Mouse (Mus musculus) cerebellum, postnatal 10 days (tissue): ENCODE measurements at regions not wholly inside any gene's neighbourhood (a gene's known extent, or its start where the extent isn't known, plus 50 kb on each side); places are given as distances from the start of the nearest gene placed in this dataset.
A peak's percentile ranks its signal among the peaks of the same experiment; 100 is the strongest.

Experiments
- DNase-seq, 2 experiments: peaks; one replicate each; pipeline ENCODE4 v3.0.0; 2021; ENCODE audit warnings: mixed read lengths in 2 of 2

DNA sequence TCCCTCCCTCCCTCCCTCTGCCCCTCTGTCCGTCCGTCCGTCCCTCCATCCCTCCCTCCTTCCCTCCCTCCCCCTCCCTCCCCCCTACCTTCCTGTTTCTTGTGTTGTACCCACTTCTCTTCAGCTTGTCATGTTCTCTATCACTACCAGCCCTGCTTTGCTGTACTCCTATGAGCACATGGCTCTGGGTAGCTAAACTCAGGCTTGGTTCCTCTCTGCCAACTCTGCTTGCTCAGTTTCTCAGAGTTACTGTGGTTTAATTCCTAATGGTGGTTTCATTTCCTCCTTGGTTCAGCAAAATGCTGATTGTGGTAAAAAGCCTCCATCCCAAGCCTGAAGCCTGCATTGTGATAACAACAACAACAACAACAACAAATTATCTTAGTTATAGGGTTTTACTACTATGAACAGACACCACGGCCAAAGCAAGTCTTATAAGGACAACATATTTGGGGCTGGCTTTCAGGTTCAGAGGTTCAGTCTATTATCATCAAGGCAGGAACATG, 279.5 kb upstream of the Zfp703 start:
- DNase-seq, result no peak

DNA sequence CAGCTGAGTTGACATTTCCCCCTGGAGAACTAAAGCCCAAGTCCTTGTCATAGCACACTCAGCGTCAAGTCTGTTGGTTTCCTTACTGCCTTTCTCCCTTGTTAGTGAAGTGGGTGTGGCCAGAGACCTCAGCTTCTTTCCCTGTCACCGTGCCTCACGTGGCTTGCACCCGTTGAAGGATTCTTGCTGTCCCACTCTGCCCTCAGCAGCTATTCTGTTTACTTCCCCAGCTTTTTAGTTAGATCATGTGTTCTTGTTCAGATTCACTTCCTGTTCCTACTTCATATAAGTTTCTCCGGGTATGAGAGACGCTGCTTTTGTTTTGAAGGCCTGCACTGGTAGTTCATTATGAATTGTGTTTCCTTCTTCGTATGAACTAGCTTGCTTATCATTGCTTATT, 278.5 kb upstream of the Zfp703 start:
- no peak for DNase-seq

DNA sequence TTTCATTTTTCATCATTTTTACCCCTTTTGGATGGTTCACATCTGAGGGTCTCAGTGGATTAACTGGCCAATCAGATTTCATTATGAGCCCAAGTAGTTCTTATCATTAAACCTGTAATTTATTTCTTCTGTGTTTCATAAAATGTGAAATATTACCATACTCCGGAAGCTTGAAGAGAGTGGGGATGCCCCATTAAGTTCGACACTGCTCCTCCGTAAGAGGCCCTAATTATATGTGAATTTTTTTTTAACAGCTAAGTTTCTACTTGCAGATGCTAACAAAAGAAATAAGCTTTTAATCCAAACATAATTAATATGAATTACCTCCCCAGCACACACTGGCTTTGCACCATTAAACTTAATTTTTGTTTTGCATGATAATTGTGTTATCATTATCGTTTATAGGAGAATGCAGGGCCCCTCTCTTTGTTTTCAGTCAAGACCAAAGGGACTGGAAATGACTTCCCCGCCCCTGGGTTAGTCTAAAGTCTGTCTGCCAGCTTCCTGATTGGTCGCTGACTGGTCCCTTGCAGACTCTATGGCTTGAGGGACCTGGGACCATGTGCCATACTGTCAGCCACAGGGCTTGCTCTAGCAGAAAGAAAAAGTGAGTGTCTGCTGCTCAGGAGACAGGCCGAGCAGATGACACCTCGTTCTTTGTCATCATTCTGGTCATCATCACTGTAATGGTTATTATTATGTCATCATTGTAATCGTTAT, 270.9 kb upstream of the Zfp703 start:
- DNase-seq, result no peak

DNA sequence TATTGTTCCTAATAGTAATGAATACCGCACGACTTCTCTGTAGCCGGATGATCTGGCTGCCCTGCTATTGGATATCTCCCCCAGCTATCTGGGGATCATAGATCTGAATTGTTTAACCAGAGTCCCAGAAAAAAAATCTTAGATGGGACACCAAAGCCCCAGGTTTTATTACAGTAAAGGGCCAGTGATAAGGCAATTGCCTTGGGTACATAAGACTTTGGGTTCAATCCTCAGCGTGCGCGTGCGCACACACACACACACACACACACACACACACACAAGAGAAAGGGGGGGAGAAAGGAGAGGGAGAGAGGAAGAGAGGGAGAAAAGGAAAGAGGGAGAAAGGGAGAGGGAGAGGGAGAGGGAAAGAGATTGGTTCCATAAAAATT, 270.4 kb upstream of the Zfp703 start:
- DNase-seq, result no peak

DNA sequence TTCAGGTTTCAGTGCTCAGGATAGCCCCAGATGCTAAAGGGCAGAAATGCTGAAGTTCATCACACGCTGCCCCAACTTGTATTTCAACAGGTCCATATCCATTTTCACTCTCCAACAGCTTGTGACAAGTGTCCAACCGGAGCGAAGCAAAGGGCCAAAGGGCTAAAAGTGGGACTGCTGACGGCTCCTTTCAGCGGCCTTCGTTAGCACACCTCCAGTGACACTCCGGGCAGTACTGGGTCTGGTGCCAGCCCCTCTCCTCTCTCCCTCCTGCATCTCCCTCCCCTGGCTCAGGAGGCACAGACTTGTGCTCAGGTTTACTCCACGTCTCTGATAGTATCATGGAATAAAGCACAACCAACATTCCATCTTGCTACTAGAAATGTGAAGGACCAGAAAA, 263.3 kb upstream of the Zfp703 start:
- no peak for DNase-seq

DNA sequence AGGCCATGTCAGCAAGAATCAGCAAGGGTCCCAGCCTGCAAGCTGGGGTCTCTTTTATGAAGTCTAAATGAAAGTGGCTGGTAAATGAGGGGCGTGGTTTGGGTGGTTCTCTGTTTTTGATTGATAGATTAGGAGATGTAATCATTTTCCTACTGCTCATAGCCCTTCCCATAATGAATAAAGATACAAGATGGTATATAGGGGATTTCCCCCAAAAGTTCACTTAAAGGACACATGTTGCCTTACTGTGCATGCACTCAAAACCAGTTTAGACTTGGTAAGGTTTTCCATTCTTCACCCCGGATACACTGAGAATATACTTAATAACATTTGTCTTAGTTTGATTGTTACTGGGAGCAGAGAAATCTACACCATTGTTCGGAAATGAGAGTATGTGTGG, 262.4 kb upstream of the Zfp703 start:
- DNase-seq, result no peak

DNA sequence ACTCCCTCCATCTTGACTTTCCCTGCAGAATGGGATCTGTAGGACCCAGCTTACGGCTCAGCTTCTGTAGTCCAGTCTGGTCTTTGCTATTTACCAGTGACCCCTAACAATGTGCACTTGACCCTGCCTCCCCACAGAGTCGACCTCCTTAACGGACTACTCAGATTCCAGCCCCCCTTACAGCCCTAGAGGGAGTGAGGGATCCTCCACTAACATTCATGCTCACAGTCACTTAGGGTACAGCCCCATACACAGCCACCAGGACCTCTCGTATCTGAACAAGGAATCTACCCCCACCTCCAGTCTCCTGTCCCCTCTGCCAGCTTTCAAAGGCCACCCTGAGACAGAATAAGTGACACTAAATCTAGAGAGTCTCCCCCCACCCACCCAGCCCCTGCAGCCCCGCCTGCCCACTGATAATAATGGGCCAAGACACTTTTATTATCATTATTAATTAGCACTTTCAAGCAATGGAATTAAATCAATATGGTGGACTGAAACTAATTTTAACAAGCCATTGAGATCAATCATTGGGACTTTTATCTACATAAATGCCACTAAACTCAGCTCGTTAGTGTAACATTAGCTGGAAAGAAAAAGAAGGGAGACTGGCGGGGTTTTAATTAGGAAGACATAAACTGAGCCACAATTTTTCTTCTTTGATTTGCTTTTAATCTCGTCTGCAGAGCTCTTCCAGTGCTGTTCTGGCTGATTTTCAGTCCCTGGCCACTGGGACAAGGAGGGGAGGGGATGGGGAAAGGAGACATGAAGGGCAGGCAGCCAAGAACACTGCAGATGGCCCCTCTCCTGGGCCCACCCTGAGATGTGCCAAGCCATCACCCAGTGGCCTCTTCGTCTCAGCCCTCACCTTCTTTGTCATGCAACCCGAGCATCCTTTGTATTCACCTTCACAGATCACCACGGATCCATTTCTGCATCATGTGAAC, 258.4 kb upstream of the Zfp703 start:
- peak; percentile 43 to 61 for DNase-seq

DNA sequence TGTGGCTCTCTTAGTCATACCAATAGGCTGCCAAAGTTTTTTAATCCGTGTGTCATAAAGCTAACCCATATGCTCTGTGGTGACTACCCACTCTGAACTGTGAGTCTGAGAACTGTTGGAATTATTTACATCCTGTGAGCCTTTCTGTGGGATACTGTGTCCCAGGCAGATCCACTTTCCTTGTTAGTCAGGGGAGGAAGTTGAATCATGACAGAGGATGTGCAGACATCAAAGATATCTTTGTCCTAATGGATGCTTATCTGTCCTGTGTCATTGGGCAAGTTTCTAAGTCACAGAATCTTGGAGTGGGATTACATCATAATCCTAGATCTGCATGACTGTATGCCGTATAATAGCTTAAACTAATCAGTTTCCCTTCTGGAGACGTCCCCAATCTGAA, 254.4 kb upstream of the Zfp703 start:
- no peak for DNase-seq

DNA sequence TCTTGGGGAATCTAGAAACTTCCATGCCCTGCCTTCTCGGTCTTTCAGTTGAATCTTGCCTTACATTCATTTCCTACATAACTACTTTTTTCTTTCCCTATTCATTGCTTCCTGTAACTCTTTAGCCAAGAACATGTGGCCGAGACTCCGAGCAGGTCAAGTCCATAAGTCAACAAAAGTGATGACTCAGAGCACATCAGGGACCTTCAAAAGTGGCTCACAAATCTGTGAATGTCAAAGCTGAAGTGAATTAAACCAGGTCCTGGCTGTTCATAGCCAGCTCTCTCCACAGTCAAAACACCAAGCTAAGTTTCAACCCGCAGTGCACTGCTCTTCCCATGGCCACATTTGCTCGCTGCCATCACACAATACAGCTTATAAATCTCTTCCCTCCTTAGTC, 252.5 kb upstream of the Zfp703 start:
- DNase-seq, result no peak

DNA sequence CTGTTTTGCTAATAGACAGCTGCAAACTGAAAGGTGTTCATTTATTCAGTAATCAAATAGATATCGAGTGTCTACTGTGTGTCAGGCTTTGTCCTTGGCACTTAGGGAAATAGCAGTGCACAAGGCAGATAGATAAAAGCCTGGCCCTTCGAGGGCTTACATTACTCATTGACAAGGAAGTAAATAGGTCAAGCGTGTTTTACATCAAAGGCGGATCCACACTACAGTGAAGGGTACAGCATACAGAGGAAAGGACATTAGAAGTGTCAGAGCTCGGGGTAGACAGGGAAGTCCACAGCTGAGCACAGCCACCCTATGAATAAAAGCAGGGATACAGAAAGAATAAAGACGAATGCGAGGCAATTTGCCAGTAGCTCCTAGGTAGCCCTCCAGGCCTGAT, 251.6 kb upstream of the Zfp703 start:
- no peak for DNase-seq

DNA sequence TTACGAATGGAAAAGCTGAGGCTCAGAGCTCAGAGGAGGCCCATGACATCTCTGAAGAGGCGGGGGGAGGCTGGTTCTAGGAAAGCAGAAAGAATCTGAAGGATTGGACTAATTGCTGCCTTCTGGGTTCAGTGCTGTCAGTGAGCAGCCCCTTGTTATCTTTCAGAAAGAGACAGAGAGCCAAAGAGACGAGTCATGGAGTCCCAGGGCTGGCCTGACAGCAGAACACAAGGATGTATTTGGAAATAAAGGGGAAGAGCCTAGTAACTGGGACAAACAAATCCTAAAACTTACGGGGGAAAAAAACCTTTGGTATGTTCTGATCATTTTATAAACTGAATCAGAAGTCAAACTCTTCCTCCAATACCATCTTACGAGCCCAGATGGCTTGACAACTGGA, 247.8 kb upstream of the Zfp703 start:
- DNase-seq, result no peak

DNA sequence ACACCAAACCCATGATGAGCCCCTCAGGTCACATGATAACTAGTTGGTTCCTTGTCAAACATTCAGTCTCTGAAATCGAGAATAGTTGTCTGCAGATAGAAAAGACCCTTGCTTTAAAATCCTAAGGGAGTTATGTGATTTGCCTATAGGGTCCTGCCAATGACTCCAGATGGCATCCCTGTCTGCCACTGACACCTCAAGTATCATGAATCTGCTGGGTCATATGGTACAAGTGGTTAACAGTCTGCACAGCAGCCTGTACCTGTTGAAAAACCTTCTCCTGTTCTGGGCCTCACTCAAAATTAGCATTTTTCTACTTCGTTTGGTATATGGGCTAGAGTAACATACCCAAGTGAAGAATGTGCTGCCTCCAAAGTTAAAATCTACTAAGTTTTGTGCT, 246.0 kb upstream of the Zfp703 start:
- DNase-seq, result no peak

DNA sequence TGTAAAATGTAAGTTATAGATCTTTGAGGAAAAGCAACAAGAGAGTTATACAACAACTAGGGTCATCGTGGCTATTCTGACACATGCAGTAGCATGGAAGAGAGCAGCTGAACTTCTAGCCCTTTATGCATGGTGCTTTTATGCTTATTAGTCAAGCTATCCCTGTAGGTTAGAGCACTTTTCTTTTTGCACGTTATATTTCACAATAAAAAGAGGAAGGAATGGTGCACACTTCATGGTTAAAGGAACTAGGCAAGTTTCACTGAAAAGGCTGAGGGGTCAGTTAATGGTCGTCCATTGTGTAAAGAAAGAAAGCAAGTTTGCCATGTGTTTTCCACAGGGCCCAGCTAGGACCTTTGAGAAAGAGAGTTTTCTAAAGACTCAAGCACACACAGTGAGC, 232.7 kb upstream of the Zfp703 start:
- DNase-seq, result no peak

DNA sequence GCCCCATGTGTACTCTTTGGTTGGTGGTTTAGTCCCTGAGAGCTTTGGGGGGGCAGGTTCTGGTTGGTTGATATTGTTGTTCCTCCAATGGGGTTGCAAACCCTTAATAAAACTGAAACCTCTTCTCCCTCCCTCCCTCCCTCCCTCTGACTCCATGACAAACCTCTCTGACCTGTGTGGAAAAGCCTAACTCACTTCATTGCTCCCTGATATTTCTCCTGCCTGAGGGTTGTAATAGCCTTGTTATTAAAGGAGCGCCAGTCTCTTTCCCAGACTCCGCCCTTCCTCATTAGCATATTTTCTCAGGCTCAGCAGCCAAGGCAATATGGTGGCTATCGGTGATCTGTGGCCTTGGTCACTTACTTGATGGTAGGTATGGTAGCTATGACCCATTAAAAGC, 230.3 kb upstream of the Zfp703 start:
- no peak for DNase-seq

DNA sequence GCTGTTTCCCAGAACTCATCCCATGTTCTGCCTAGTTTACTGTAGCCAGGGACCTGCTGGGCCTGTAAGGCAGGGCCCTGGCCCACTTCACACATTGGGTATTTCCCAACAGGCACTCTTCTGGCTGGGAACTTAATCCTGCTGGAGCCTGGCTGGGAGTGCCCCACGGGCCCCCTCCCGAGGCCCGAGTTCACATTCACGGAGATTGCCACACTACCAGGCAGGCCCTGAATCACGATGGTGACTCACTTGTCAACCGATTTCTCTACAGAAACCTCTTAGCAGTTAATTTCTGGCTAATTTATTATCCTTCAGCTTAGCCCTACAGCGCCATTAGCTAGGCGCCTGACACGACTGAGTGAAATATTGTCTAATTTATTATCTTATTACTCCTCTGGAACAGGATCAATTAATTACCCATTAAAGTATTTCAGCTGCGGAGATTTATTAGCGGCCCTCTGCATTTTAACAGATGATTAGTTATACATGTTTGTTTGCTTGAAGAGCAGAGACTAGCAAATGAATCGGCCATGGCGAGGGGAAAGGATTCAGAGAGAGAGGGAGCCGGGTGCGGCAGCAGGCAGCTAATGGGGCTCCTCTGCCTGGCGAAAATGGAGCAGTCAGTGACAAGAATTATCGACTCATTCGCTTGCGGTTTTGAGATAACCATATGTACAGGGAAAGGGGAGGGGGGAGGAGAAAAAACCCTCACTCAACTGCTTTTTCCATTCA, 229.7 kb upstream of the Zfp703 start:
- peak; percentile 46 to 57 for DNase-seq

DNA sequence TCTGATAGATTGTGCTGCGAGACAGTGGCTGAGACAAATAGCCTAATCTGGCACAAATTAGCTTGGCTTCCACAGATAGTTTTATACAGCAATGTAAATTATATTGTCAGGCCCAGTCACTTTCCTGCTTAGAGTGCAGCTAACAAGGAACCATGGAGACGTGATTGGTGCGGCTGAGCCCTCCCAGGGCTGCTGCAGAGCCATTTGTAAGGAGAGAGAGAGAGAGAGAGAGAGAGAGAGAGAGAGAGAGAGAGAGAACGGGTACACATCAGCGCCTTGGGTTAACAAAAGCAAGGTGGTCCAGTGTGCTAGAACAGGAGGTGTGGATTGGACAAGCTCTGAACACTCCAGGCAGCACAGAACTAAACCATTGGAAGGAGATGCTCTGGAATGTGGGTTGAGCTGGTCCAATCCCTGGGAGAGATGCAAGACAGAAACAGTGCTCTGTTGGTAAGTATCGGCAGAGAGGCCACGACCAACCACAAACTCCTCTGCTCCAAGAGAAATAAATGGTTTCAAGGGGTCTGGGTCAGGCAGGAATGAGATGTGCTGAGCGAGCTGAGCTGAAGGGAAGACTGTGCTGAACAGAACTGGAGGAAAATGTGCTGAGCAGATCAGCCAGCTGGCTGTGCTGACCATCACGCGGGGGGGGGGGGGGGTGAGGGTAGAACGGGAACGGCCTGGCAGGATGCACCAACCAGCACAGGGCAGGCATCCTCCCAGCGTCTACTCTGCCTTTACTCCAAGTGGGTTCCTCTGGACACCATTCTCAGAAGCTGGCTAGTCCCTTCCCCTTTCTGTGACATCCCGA, 228.8 kb upstream of the Zfp703 start:
- DNase-seq, result no peak

DNA sequence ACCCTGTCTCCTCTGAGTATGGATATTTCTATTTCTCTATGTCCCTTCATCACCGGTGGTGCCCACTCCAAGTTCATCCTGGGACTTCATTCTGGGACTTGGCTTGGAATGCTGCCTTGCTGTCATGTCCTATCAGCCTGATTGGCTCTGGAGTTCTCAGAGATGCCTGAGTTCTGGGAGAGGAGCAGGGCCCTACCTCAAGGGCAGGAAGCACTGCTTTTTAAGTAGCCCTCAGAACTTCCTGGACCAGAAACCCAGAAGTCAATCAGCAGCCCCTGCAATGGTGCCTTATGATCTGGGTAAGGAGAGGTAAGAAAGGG, 228.2 kb upstream of the Zfp703 start:
- DNase-seq, result peak; percentile 74 to 80

DNA sequence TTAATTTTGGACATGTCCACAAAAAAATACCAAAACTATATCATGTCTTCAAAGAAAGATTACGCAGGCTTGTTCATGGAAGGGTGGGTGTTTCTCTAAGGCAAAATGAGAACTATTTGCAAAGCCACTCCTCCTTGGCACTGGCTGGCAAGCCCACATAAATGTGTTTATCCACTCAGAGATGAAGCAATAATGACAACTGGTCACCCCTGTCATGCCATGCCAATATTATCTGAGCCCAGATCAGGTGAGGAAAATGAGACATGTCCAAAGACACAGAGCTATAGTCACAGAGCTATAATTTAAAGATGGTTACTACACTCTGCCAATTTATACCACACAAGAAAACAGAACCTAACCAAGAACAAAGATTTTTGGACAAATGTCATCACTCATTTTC, 227.0 kb upstream of the Zfp703 start:
- no peak for DNase-seq

DNA sequence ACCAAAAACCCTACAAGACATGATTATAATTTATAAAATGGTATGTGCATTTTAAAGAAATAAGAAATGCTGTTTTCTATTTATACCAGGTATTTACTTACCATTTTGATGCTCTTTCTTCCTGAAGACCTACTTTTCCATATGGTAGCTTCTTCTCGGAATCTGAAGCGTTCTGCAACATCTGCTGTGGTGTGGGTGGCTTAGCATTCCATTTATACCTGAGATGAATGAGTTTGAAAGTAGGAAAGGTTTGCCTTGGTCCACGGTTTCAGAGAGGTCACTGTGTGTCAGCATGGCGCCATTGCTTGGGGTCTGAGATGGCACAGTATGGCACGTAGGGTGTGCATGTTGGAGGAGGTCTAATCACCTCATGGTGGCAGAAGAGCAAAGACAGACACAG, 225.5 kb upstream of the Zfp703 start:
- no peak for DNase-seq

DNA sequence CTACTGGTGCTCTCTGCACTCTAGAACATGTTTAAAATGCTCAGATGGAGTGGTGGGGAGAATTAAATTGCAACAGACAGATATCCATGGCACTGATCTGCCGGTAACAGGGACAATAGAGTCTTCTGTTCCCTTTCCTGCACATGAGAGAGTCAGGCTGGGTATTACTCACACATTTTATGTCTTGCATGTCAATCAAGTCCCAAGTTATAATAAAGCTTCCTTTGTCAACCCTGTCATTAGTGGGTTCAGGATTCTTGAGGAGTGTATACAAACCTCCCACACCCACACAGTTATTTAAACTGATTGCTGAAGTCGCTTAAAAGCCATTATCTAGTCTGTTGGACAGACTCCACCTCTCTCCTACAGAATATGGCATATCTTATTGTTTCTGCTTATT, 220.7 kb upstream of the Zfp703 start:
- no peak for DNase-seq

DNA sequence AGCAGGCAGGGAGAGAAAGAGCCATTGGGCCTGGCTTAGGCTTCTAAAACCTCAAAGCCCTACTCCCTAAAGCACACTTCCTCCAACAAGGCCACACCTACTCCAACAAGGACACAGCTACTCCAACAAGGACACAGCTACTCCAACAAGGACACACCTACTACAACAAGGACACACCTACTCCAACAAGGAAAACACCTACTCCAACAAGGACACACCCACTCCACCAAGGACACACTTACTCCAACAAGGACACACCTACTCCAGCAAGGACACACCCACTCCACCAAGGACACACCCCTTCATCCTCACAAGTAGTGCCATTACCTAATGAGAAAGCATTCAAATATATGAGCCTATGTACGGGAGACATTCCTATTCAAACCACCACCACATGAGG, 216.4 kb upstream of the Zfp703 start:
- no peak for DNase-seq

DNA sequence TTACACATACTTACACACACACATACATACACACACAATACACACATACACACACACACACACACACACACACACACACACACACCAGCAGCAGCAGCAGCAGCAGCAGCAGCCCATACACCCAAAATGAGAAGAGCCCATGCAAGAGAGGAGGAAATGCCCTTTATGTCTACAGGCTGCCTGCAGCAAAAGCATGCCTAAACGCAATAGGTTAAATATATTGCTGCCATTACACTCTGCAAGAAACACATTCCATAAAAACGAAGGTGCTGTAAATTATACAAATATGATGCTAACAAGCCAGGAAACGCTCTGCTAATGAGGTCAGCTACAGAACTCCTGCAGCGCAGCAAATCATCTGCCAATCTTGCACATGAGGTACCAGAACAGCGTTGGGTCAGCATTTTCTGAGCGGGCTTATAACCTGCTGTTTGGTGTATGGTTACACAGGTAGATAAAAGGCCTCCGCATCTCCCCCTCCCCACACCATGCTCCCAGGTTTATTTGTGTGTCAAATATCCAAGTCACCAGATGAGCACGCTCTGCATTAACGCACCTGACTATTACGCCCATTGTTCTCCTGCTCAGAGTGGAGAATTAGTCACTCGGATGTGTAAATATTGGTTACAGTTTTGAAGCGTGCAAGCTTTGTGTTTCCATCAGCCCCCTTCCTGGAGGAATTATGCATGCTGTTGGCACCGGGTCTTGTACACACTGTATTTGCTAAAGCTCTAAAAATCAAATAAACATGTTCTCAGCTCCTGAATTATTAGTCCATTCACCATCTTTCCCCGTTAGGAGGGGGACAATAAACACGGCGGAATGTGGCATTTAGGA, 214.0 kb upstream of the Zfp703 start:
- peak; percentile 36 to 49 for DNase-seq
